Mouse (Mus musculus): Measurements from ENCODE around the gene Olfr1134.
"Not testable (repeated sequence)": the region's sequence is repeated elsewhere in the genome, so short reads cannot be mapped to it uniquely, and the experiment has no call there.

Olfr1134 gene

GRCm38 (mm10) chr2:87658360-87658759, at the start of gene Olfr1134:
Gene Olfr1134 (minus strand): TSS chr2:87658460.
- no peak for TF ChIP-seq GATA4 (IDR thresholded peaks at IDR 0.05; ENCODE audit: insufficient replicate concordance, low read length)

- no peak for TF ChIP-seq GATA4 (IDR thresholded peaks at IDR 0.05; ENCODE audit: insufficient replicate concordance, low read length)
Measured at GRCm38 (mm10) chr2:87693847-87694246, 35.6 kb upstream of the Olfr1134 start, which contains the start of gene Olfr1136. Gene Olfr1136 (minus strand): TSS chr2:87693947.

GRCm38 (mm10) chr2:87673564-87673963, 15.3 kb upstream of the Olfr1134 start, which contains the start of gene Olfr1135:
Gene Olfr1135 (minus strand): TSS chr2:87673664.
- TF ChIP-seq GATA4 (IDR thresholded peaks at IDR 0.05; ENCODE audit: insufficient replicate concordance, low read length) = no peak

GRCm38 (mm10) chr2:87647274-87647673, 11.0 kb downstream of the Olfr1134 start, which contains the start of gene Olfr1133:
Gene Olfr1133 (minus strand): TSS chr2:87647374.
- TF ChIP-seq GATA4 (IDR thresholded peaks at IDR 0.05; ENCODE audit: insufficient replicate concordance, low read length) = no peak

GRCm38 (mm10) chr2:87642441-87642840, 15.8 kb downstream of the Olfr1134 start:
- no peak for TF ChIP-seq GATA4 (IDR thresholded peaks at IDR 0.05; ENCODE audit: insufficient replicate concordance, low read length)

- no peak for TF ChIP-seq GATA4 (IDR thresholded peaks at IDR 0.05; ENCODE audit: insufficient replicate concordance, low read length)
Measured at GRCm38 (mm10) chr2:87637435-87637834, 20.8 kb downstream of the Olfr1134 start, which contains the start of gene Olfr1132. Gene Olfr1132 (minus strand): TSS chr2:87637535.

GRCm38 (mm10) chr2:87626804-87627203, 31.5 kb downstream of the Olfr1134 start, which contains the start of gene Olfr1131:
Gene Olfr1131 (plus strand): TSS chr2:87627104.
- no peak for TF ChIP-seq GATA4 (IDR thresholded peaks at IDR 0.05; ENCODE audit: insufficient replicate concordance, low read length)

- not testable (repeated sequence) for TF ChIP-seq GATA4 (IDR thresholded peaks at IDR 0.05; ENCODE audit: insufficient replicate concordance, low read length)
Measured at GRCm38 (mm10) chr2:87605912-87606311, 52.3 kb downstream of the Olfr1134 start, which contains the start of gene Olfr1130. Gene Olfr1130 (plus strand): TSS chr2:87606212.

Data from liver, adult (tissue).